Mouse (Mus musculus): ENCODE results near the gene Serf2.

Serf2 gene

DNA sequence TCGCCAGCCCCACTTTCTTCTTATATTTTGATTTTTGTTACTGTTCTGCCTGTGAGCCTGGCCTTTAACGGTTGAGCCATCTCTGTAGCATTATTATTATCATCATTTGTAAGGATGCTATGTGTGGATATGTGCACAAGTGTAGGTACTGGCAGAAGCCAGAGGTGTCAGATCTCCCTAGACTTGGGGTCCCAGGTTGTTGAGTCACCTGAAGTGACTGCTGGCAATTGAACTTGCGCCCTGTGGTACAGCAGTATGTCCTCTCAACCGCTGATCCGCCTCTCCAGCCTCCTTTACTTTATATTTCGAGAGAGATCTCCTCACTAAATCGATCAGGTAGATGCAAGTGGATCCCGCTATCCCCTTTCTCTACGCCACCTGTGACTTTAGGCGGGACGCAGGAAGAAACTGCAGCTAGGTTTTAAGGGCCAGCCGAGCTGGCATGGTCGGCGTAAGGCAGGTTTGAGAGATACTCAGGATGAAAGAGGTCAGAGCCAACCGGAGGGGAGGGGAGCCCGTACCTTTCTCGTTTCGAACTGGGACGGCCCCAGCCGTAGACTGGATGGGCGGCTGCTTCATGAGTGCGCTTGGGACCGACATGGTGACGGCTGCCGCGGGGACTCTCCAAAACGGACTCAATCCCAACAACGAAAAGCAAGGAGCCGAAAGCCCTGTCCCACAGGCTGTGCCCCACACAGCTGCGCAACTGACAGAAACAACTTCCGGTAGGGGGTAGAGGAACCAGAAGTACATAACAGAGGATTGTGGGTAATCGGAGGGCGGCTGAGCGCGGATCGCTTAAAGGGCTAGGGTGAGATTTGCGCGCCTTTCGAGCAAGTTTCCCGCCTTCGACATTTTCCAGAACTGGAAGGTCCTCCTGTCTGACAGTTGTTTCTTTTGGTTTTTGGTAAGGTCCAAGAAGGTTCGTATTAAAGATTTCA, 57.2 kb downstream of the Serf2 start, which contains the start of the genes Mfap1a and Wdr76:
Mfap1a (minus strand) TSS at position 724 of the 941 bp plus-strand sequence.
Wdr76 (plus strand) TSS at position 782 of the 941 bp plus-strand sequence.
- DNase-seq (ENCODE audit: low spot score in 2 of 2): peak; percentile 80 to 81

DNA sequence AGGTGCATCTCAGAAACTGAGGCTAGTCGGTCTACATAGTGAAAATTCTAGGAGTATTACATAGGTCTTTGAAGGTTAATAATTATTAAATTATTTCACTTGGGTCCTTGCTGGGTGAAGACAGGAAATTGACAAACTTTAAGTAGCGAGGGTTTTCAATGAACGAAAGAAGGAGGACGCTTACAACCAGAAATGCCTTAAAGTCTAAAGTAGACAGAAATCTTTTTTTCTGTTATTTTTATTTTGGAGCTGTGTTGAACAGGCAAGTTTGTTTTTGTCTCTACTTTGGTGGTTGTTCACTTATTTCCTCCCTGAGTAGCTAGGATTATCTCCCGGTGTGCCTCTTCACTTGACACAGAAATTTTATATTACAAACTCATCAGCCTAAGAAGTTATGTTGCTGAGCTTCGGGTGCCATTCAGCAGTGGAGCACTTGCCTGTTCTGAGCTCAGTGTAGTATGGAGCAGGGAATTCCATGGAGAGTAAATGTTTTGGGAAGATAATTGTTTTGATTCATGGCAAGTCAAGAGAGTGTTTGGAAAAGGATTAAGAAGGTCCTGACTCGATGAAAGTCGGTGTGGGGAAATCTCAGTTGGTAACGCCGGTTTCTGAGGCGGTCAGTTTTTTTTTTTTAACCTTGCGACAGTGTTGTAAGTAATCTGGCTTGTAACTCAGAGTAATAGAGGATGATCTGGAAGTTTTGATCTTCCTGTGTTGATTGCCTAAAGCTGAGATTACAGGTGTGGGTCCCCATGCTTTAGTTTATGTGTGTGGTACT, 58.4 kb downstream of the Serf2 start:
- no peak for DNase-seq (ENCODE audit: low spot score in 2 of 2)
